Mouse (Mus musculus): ENCODE results near the gene Birc2.
A peak's percentile ranks its signal among the peaks of the same experiment; 100 is the strongest.

DNA sequence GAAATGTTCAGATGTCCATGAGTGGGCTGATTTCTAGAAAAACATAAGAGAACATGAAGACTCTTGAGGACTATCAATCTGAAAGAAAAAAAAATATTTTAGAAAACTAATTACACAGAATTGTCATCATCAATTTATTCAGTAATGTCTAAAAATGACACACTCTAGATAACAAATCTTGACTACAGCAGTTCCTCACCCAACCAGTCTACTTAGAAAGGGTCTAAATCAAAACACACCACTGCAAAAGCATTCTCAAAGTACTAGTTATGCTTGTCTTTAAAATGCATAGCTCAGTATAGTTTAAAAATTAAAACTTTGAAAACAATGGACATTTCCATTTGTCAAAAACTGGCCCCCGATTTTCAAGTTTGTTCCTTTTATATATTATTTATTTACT lies 1.6 kb downstream of the Birc2 start:
- TF ChIP-seq CTCF (IDR thresholded peaks at IDR 0.05 in 2 of 3, conservative IDR thresholded peaks at IDR 0.05 in 1 of 3; ENCODE audit: control insufficient read depth in 1 of 3, insufficient read depth in 1 of 3, low read depth in 2 of 3, low read length in 3 of 3, poor library complexity in 1 of 3, severe bottlenecking in 1 of 3), result no peak
- TF ChIP-seq CHD2 (IDR thresholded peaks at IDR 0.05; ENCODE audit: low read length), result no peak
- no peak for TF ChIP-seq POLR2A (IDR thresholded peaks at IDR 0.05; ENCODE audit: control insufficient read depth in 1 of 2, insufficient read depth in 1 of 2, low read depth in 1 of 2, low read length in 2 of 2, poor library complexity in 1 of 2)
- TF ChIP-seq EP300 (IDR thresholded peaks at IDR 0.05; ENCODE audit: low read depth in 1 of 2, low read length in 2 of 2), result no peak
- TF ChIP-seq CHD1 (IDR thresholded peaks at IDR 0.05; ENCODE audit: low read depth, low read length), result 0 out of 2 replicates have a peak, but pooled peaks have one; percentile 77
- TF ChIP-seq E2F4 (IDR thresholded peaks at IDR 0.05; ENCODE audit: borderline replicate concordance, low read depth, low read length), result no peak
- no peak for TF ChIP-seq TAL1 (IDR thresholded peaks at IDR 0.05; ENCODE audit: low read length)
- no peak for TF ChIP-seq BHLHE40 (IDR thresholded peaks at IDR 0.05; ENCODE audit: borderline replicate concordance, low read depth, low read length)
- no peak for TF ChIP-seq GABPA (IDR thresholded peaks at IDR 0.05; ENCODE audit: low read depth, low read length)
